Mouse (Mus musculus) small intestine, adult 2 months (tissue): ENCODE measurements around the gene Kif5a. TPM values are rescaled to one million over a fixed set of nuclear protein-coding genes. Genes with fewer than 3 reads are reported as not detected.

Experiments used
- H3K27ac ChIP-seq: fragments of 200-500 bp; 2 replicates; pipeline ENCODE4 v1.5.1; 2012; ENCODE audit warnings: low read depth, low read length, control low read depth, inconsistent platforms; ENCODE audit not compliant: insufficient read depth
- H3K27me3 ChIP-seq: fragments of 200-500 bp; 2 replicates; pipeline ENCODE4 v1.6.1; 2012; ENCODE audit warnings: mild to moderate bottlenecking, moderate library complexity, low read length, inconsistent platforms; ENCODE audit not compliant: control insufficient read depth, insufficient read depth
- H3K36me3 ChIP-seq: fragments of 200-500 bp; 2 replicates; pipeline ENCODE4 v1.6.1; 2012; ENCODE audit warnings: mild to moderate bottlenecking, low read length, control low read depth, inconsistent platforms; ENCODE audit not compliant: control insufficient read depth, insufficient read depth
- H3K4me1 ChIP-seq: fragments of 200-500 bp; 2 replicates; pipeline ENCODE4 v1.6.1; 2012; ENCODE audit warnings: low read length, inconsistent platforms, mixed read lengths; ENCODE audit not compliant: control insufficient read depth, insufficient read depth, insufficient read length
- H3K4me3 ChIP-seq: fragments of 200-500 bp; 2 replicates; pipeline ENCODE4 v1.5.1; 2012; ENCODE audit warnings: low read depth, mild to moderate bottlenecking, control low read depth, inconsistent platforms, low read length, moderate library complexity
- CTCF ChIP-seq: fragments of 200-500 bp; IDR thresholded peaks from 2 replicates; pipeline ENCODE4 v1.5.1; 2012; ENCODE audit warnings: low read depth, mild to moderate bottlenecking, control low read depth, inconsistent platforms, low read length, moderate library complexity, mixed read lengths; ENCODE audit not compliant: insufficient replicate concordance, insufficient read length; ENCODE audit errors: extremely low read depth
- POLR2A ChIP-seq: fragments of 200-500 bp; IDR thresholded peaks from 2 replicates; pipeline ENCODE4 v1.6.1; 2012; ENCODE audit warnings: low read depth, mild to moderate bottlenecking, control low read depth, inconsistent platforms, low read length, moderate library complexity
- WGBS: fragments of 180-500 bp; shearing (Covaris S2); methylation state at CpG from one replicate; pipeline ENCODE4 v1.1.7; 2018; 5-methylcytosine and 5-hydroxymethylcytosine counted together
- polyA plus RNA-seq: library from polyadenylated mRNA; depleted of rRNA; stranded (reverse); fragments of >200 nt; gene quantifications from 2 replicates; pipeline ENCODE4 v1.2.3, GENCODE M21; 2012

The Kif5a gene
- polyA plus RNA-seq, 1 experiment = 1.8 TPM

DNA sequence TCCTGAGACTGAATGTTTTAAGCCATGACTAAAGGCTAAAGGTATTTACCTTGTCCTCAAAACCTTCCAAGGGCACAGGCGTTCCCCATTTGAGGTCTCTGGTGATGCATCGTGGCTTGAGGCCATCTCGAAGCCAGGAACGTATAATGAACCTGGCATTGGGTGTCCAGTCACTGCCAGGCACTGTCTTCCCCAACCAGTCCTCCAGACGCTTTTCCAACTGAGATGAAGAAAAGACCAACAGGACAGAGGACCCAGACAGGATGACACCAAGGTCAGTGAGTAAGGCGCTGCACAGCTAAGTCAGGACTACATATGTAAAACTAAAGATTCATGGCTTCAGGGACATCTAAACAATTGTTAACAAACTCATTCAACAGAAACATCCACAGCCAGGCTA is 37.2 kb upstream of the Kif5a start:
- Histone ChIP-seq H3K27ac (no peak overlapping the region), H3K4me1 (no peaks in the 10 kb centered on the region), H3K27me3 (no peaks in the 10 kb centered on the region), H3K4me3 (no peak overlapping the region), H3K36me3 (peaks cover 76% of the 10 kb centered on the region)
- no peak for TF ChIP-seq CTCF
- TF ChIP-seq POLR2A = no peak
- WGBS = 94% methylated on average over 6 of the region's 6 CpGs

DNA sequence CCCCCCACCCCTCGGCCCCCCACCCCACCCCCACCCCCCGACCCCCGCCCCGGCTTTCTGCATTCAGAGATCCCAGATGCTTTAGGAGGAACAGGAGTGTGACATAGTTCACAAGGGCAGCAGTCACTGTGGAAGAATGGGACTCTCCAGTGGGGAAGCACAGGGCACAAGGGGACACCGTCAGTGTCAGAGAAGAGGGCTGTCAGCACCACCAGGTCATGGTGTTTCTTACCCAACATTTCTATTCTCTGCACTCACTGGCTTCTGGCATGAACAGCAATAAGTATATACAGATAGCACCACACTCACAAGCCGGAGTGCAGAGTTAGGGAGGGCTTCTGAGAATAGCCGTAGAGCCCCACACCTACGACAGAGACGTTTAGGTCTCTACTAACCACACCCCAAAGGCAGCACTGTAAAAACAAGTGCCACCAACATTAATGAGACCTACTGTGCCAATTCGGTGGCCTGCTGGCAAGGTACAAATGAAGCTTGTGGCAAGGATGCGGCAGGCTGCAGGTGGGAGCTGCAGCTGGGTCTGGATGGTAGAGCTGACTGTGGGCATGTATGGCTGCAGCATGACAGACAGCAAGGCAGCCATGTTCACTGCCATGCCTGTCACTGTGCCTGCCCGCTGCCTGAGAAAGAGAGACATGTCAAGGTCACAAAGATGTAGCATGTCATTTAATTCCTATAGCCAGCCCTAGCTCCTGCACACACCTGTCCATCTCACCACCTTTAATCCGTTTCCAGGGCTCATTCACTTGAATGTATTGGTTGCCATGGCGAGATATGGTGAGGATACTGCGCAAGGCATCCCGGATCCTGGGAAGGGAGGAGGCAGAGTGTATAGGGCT is 34.1 kb upstream of the Kif5a start:
- Histone ChIP-seq H3K36me3 (peaks cover 69% of the 10 kb centered on the region), H3K27ac (no peak overlapping the region), H3K27me3 (no peaks in the 10 kb centered on the region), H3K4me3 (no peak overlapping the region), H3K4me1 (peaks cover 5% of the 10 kb centered on the region)
- WGBS = 85% methylated on average over 16 of the region's 16 CpGs
- TF ChIP-seq CTCF = no peak
- TF ChIP-seq POLR2A = no peak

DNA sequence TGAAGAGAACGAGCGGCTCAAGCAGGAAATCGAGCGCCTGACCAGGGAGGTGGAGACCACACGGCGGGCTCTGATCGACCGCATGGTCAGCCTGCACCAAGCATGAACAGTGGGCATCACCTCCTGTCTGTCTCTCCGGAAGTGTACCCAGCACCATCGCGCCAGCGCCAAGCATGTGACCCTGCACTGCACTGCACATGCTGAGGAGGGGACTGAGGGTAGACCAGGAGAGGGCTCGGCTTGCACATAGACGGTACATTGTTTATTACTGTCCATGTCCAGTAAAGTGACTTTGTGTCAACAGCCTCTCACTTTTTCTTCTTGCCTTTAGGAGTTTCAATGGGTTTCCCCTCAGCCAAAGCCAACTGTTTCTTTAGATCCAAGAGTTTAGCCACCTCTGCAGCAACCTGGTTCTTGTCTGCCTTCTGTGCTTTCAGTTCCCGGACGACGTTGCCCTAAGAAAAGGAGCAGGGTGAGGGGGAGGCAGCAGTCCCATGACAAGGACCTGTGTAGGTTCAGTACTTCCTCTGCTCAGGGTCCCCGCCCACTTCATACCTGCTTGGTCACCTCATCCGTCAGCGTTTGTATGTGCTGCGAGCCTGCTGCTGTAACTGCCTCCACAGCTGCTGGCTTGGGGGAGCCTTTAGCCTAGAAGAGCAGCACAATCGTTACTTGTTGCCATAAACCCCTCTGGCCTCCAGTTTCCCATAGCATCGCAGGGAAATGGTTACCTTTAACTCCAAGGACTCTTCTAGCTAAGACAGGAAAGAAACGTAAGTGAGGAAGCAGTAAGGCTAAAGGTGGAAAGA is 33.0 kb upstream of the Kif5a start:
- TF ChIP-seq CTCF = no peak
- no peak for TF ChIP-seq POLR2A
- Histone ChIP-seq H3K27ac (no peak overlapping the region), H3K36me3 (peaks cover 62% of the 10 kb centered on the region), H3K27me3 (no peaks in the 10 kb centered on the region), H3K4me3 (no peak overlapping the region), H3K4me1 (peaks cover 8% of the 10 kb centered on the region)
- 87% methylated on average over 24 of the region's 24 CpGs for WGBS

DNA sequence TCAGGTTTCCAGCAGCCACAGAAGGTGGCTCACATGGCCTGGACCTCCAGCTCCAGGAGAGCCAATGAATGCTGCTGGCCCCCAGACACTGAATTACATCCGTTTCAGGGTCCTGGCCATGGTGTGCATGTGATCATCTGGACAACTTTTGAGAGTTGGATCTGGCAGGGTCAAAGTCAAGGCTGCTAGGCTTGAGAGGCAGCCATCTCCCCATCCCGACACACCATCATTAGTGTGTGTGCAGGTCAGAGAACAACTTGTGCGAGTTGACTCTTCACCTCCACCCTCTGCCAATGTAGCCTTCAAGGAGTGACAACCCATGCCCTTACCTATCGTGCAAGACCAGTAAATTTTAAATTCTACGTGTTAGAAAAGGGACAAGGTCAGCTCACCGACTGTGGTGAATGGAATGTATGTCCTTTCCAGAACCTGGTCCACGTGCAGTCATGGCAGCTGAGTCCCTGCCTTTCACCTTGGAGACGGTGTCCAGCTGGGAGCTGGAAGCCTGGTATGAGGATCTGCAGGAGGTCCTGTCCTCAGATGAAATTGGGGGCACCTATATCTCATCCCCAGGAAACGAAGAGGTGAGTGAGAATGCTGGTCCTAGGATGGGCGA is 31.9 kb upstream of the Kif5a start:
- peaks cover 56% of the 10 kb centered on the region for H3K36me3 ChIP-seq
- TF ChIP-seq POLR2A (no peak), CTCF (no peak)
- WGBS = 85% methylated on average over 10 of the region's 10 CpGs

DNA sequence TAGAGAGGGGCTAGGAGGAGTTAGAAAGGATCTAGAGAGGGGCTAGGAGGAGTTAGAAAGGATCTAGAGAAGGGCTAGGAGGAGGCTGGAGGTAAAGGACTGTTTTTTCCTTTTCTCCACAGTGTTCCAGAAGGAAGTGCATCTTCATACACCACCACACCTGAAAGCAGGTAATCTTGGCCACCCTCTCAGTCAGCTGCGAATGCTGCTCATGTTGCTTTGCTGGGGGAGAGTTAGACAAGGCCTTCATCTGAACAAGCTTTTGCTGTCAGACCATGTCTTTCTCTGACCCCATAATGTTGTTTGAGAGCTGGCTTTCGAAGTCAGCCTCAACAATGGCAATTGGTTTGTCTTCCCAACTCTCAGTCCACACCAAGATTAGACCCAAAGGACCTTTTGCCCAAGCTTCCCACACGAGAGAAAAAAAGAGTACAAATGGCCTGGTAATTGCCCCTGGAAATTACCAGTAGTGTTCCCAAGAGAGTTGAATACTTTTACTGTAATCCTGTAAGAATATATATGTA is 30.5 kb upstream of the Kif5a start:
- TF ChIP-seq CTCF (no peak), POLR2A (no peak)
- Histone ChIP-seq H3K27me3 (no peaks in the 10 kb centered on the region), H3K36me3 (peaks cover 44% of the 10 kb centered on the region), H3K27ac (0 out of 2 replicates have a peak overlapping the region, but pooled peaks have one; percentile 10), H3K4me1 (peaks cover 13% of the 10 kb centered on the region), H3K4me3 (no peak overlapping the region)
- WGBS = 79% methylated on average over 3 of the region's 3 CpGs

More for the DNA sequence above, 31.9 kb upstream of the Kif5a start:
- Histone ChIP-seq H3K4me1 (peaks cover 8% of the 10 kb centered on the region), H3K27me3 (no peaks in the 10 kb centered on the region), H3K4me3 (no peak overlapping the region), H3K27ac (no peak overlapping the region)

DNA sequence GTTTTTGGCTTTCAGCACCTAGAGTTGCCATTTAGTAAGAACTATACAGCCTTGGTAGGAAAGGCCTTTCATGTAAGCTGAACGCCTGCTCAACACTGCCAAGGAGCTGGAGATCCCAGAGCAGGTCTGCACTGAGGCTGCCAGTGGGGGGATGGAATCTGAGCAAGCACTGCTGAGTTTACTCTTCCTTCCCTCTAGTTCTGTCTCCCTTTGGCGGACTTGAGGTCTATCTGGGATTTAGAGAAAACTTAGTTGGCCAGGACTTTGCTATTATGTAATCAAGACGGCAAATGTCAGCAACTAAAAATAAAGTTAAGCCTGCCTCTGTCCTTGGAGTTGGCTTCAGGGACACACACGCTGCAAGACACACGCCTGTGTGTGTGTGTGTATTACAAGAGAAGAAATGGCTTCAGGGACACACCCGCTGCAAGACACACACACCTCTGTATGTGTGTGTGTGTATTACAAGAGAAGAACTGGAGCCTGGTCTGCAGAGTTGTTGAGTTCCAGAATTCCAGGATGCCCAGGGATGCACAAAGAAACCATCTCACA is 29.9 kb upstream of the Kif5a start:
- no peak overlapping the region for H3K4me3 ChIP-seq
- peaks cover 44% of the 10 kb centered on the region for H3K36me3 ChIP-seq
- H3K27me3 ChIP-seq = no peaks in the 10 kb centered on the region
- no peak for TF ChIP-seq CTCF
- WGBS = 72% methylated on average over 6 of the region's 6 CpGs
- H3K27ac ChIP-seq = peak overlapping the region; percentile 10; the same call in 1 of the 2 replicates
- H3K4me1 ChIP-seq = peaks cover 13% of the 10 kb centered on the region
